Mouse (Mus musculus) liver, embryonic 14.5 days (tissue): ENCODE measurements around the gene Ces3a. TPM values are rescaled to one million over a fixed set of nuclear protein-coding genes. Genes with fewer than 3 reads are reported as not detected.

ENCODE experiments used
- ATAC-seq: fragments of 200-750 bp; cut with Nextera tagmentation; 2 replicates; pipeline ENCODE4 v1.8.0; 2017; ENCODE audit warnings: moderate number of reproducible peaks, mild to moderate bottlenecking, moderate library complexity; ENCODE audit not compliant: insufficient read depth
- DNase-seq, 3 experiments: peaks; one replicate each; pipeline ENCODE4 v3.0.0-alpha.2; 2012 to 2013; ENCODE audit warnings: low read depth in 3 of 3, low spot score in 3 of 3
- H3K27ac ChIP-seq: fragments of 300-500 bp; sonication (generic); 2 replicates; pipeline ENCODE4 v1.5.1; 2014; ENCODE audit warnings: moderate library complexity, mild to moderate bottlenecking, control low read depth, inconsistent platforms
- H3K27me3 ChIP-seq: fragments of 300-500 bp; sonication (generic); 2 replicates; pipeline ENCODE4 v1.6.1; 2014; ENCODE audit warnings: mild to moderate bottlenecking, low read length, moderate library complexity; ENCODE audit not compliant: control insufficient read depth, insufficient read depth
- H3K36me3 ChIP-seq: fragments of 300-500 bp; sonication (generic); replicated peaks from 2 replicates; pipeline ENCODE4 v1.6.1; 2014; ENCODE audit warnings: low read depth; ENCODE audit not compliant: control insufficient read depth, insufficient read depth
- H3K4me1 ChIP-seq, 2 experiments: fragments of 200-500 bp in 1 of 2; fragments of 300-500 bp in 1 of 2; sonication (generic) in 1 of 2; replicated peaks; 2 replicates each; pipeline ENCODE4 v1.6.1; 2012 to 2014; ENCODE audit warnings: antibody characterized with exemption in 1 of 2, inconsistent platforms in 1 of 2, low read length in 1 of 2; ENCODE audit not compliant: control insufficient read depth in 2 of 2, insufficient read depth in 2 of 2
- H3K4me2 ChIP-seq: fragments of 300-500 bp; sonication (generic); 2 replicates; pipeline ENCODE4 v1.6.1; 2014; ENCODE audit warnings: low read depth, mild to moderate bottlenecking, control low read depth, moderate library complexity
- H3K4me3 ChIP-seq, 2 experiments: fragments of 200-500 bp in 1 of 2; fragments of 300-500 bp in 1 of 2; sonication (generic) in 1 of 2; 2 replicates each; pipeline ENCODE4 v1.5.1; 2012 to 2014; ENCODE audit warnings: low read depth in 2 of 2, low read length in 2 of 2, mild to moderate bottlenecking in 2 of 2, control low read depth in 1 of 2, inconsistent platforms in 1 of 2, moderate library complexity in 1 of 2; ENCODE audit not compliant: insufficient read depth in 1 of 2
- H3K9ac ChIP-seq: fragments of 300-500 bp; sonication (generic); replicated peaks from 2 replicates; pipeline ENCODE4 v1.6.1; 2014; ENCODE audit warnings: mild to moderate bottlenecking, control low read depth, moderate library complexity
- H3K9me3 ChIP-seq: fragments of 300-500 bp; sonication (generic); 2 replicates; pipeline ENCODE4 v1.6.1; 2016; ENCODE audit warnings: low read length, mixed read lengths; ENCODE audit not compliant: control insufficient read depth
- CTCF ChIP-seq: IDR thresholded peaks from 2 replicates; pipeline ENCODE4 v1.5.1; 2016; ENCODE audit warnings: antibody characterized with exemption, low read depth, control low read depth
- EP300 ChIP-seq: IDR thresholded peaks from 2 replicates; pipeline ENCODE4 v1.6.1; 2016; ENCODE audit warnings: antibody characterized with exemption, low read depth
- WGBS: fragments of 180-500 bp; shearing (Covaris S2); extraction: QIAGEN DNeasy Blood & Tissue Kit; methylation state at CpG from one replicate; pipeline ENCODE4 v1.1.7; 2014; ENCODE audit not compliant: insufficient replicate concordance; 5-methylcytosine and 5-hydroxymethylcytosine counted together
- polyA plus RNA-seq, 2 experiments: library from polyadenylated mRNA; depleted of rRNA in 1 of 2; stranded (reverse) in 1 of 2; unstranded in 1 of 2; fragments of >200 nt; fragmentation: Nextera tagmentation in 1 of 2; extraction: Ambion mirVana in 1 of 2; gene quantifications; 2 replicates each; pipeline versions ENCODE4 v1.2.1 to v1.2.3; 2012 to 2014

The Ces3a gene
- polyA plus RNA-seq, 2 experiments, result 0.22 to 0.23 TPM

GRCm38 (mm10) chr8:105104220-105104619 is 55.8 kb downstream of the Ces3a start:
- Histone ChIP-seq H3K4me3 (no peak overlapping the region), H3K4me1 (no peaks in the 10 kb centered on the region), H3K27me3 (no peaks in the 10 kb centered on the region), H3K36me3 (no peaks in the 10 kb centered on the region), H3K9me3 (no peaks in the 10 kb centered on the region), H3K9ac (no peak overlapping the region), H3K4me2 (no peak overlapping the region), H3K27ac (no peak overlapping the region)
- ATAC-seq (no peak), DNase-seq (no peak)
- TF ChIP-seq CTCF, result no peak
- TF ChIP-seq EP300, result no peak
- WGBS, result 60% methylated on average over 3 of the region's 3 CpGs

Other genes starting within 250 kb of the Ces3a start
- 0.10 and 0.16 TPM in 2 replicates for gene Ces2b, start 217.0 kb upstream of the Ces3a start, polyA plus RNA-seq (2012; rRNA removed)
- 0.23 and 0.27 TPM in 2 replicates for gene Ces2b, start 217.0 kb upstream of the Ces3a start, polyA plus RNA-seq (2014; fragmentation: Nextera tagmentation; extraction: Ambion mirVana)
- gene Ces2c, start 201.5 kb upstream of the Ces3a start, polyA plus RNA-seq (2012; rRNA removed), result 0.11 and 0.18 TPM in 2 replicates
- gene Ces2c, start 201.5 kb upstream of the Ces3a start, polyA plus RNA-seq (2014; fragmentation: Nextera tagmentation; extraction: Ambion mirVana), result 0.06 TPM in 1 of 2 replicates, not detected in the other
- 1.5 and 2.1 TPM in 2 replicates for gene Ces2e, start 122.3 kb upstream of the Ces3a start, polyA plus RNA-seq (2012; rRNA removed)
- 1.6 and 2.2 TPM in 2 replicates for gene Ces2e, start 122.3 kb upstream of the Ces3a start, polyA plus RNA-seq (2014; fragmentation: Nextera tagmentation; extraction: Ambion mirVana)
- gene Ces2f, start 101.2 kb upstream of the Ces3a start, polyA plus RNA-seq (2012; rRNA removed), result not detected in 2 replicates
- not detected in 2 replicates for gene Ces2f, start 101.2 kb upstream of the Ces3a start, polyA plus RNA-seq (2014; fragmentation: Nextera tagmentation; extraction: Ambion mirVana)
- gene Ces2g, start 86.9 kb upstream of the Ces3a start, polyA plus RNA-seq (2012; rRNA removed), result 21.3 and 21.5 TPM in 2 replicates
- 19.7 and 21.1 TPM in 2 replicates for gene Ces2g, start 86.9 kb upstream of the Ces3a start, polyA plus RNA-seq (2014; fragmentation: Nextera tagmentation; extraction: Ambion mirVana)
- gene Ces2h, start 47.7 kb upstream of the Ces3a start, polyA plus RNA-seq (2012; rRNA removed), result not detected in 2 replicates
- not detected in 2 replicates for gene Ces2h, start 47.7 kb upstream of the Ces3a start, polyA plus RNA-seq (2014; fragmentation: Nextera tagmentation; extraction: Ambion mirVana)
- not detected in 2 replicates for gene Ces3b, start 35.2 kb downstream of the Ces3a start, polyA plus RNA-seq (2012; rRNA removed)
- gene Ces3b, start 35.2 kb downstream of the Ces3a start, polyA plus RNA-seq (2014; fragmentation: Nextera tagmentation; extraction: Ambion mirVana), result not detected in 2 replicates
- gene Ces4a, start 83.2 kb downstream of the Ces3a start, polyA plus RNA-seq (2012; rRNA removed), result not detected in 2 replicates
- not detected in 2 replicates for gene Ces4a, start 83.2 kb downstream of the Ces3a start, polyA plus RNA-seq (2014; fragmentation: Nextera tagmentation; extraction: Ambion mirVana)
- 3.6 and 5.8 TPM in 2 replicates for gene Cbfb, start 122.1 kb downstream of the Ces3a start, polyA plus RNA-seq (2012; rRNA removed)
- gene Cbfb, start 122.1 kb downstream of the Ces3a start, polyA plus RNA-seq (2014; fragmentation: Nextera tagmentation; extraction: Ambion mirVana), result 7.5 and 7.8 TPM in 2 replicates
- 10.7 and 11.9 TPM in 2 replicates for gene D230025D16Rik, start 176.5 kb downstream of the Ces3a start, polyA plus RNA-seq (2012; rRNA removed)
- 14.7 and 16.7 TPM in 2 replicates for gene D230025D16Rik, start 176.5 kb downstream of the Ces3a start, polyA plus RNA-seq (2014; fragmentation: Nextera tagmentation; extraction: Ambion mirVana)
- gene B3gnt9, start 206.6 kb downstream of the Ces3a start, polyA plus RNA-seq (2012; rRNA removed), result 1.6 and 1.7 TPM in 2 replicates
- gene B3gnt9, start 206.6 kb downstream of the Ces3a start, polyA plus RNA-seq (2014; fragmentation: Nextera tagmentation; extraction: Ambion mirVana), result 2.3 and 3.1 TPM in 2 replicates
- gene Tradd, start 216.0 kb downstream of the Ces3a start, polyA plus RNA-seq (2012; rRNA removed), result 5.5 and 6.0 TPM in 2 replicates
- gene Tradd, start 216.0 kb downstream of the Ces3a start, polyA plus RNA-seq (2014; fragmentation: Nextera tagmentation; extraction: Ambion mirVana), result 11.5 and 15.8 TPM in 2 replicates
- gene Fbxl8, start 216.0 kb downstream of the Ces3a start, polyA plus RNA-seq (2012; rRNA removed), result 1.0 and 1.3 TPM in 2 replicates
- 0.75 and 0.83 TPM in 2 replicates for gene Fbxl8, start 216.0 kb downstream of the Ces3a start, polyA plus RNA-seq (2014; fragmentation: Nextera tagmentation; extraction: Ambion mirVana)
- 0.03 TPM in 1 of 2 replicates, not detected in the other for gene Hsf4, start 221.2 kb downstream of the Ces3a start, polyA plus RNA-seq (2012; rRNA removed)
- 0.08 TPM in 1 of 2 replicates, not detected in the other for gene Hsf4, start 221.2 kb downstream of the Ces3a start, polyA plus RNA-seq (2014; fragmentation: Nextera tagmentation; extraction: Ambion mirVana)
- 0.02 and 0.03 TPM in 2 replicates for gene Nol3, start 227.5 kb downstream of the Ces3a start, polyA plus RNA-seq (2012; rRNA removed)
- gene Nol3, start 227.5 kb downstream of the Ces3a start, polyA plus RNA-seq (2014; fragmentation: Nextera tagmentation; extraction: Ambion mirVana), result not detected in 2 replicates
- gene 4931428F04Rik, start 241.3 kb downstream of the Ces3a start, polyA plus RNA-seq (2012; rRNA removed), result 1.3 and 1.6 TPM in 2 replicates
- 0.48 and 0.62 TPM in 2 replicates for gene 4931428F04Rik, start 241.3 kb downstream of the Ces3a start, polyA plus RNA-seq (2014; fragmentation: Nextera tagmentation; extraction: Ambion mirVana)
- 6.2 and 6.5 TPM in 2 replicates for gene Exoc3l, start 247.5 kb downstream of the Ces3a start, polyA plus RNA-seq (2012; rRNA removed)
- gene Exoc3l, start 247.5 kb downstream of the Ces3a start, polyA plus RNA-seq (2014; fragmentation: Nextera tagmentation; extraction: Ambion mirVana), result 4.5 and 4.7 TPM in 2 replicates
- gene E2f4, start 249.1 kb downstream of the Ces3a start, polyA plus RNA-seq (2012; rRNA removed), result 275 and 297 TPM in 2 replicates
- 206 and 227 TPM in 2 replicates for gene E2f4, start 249.1 kb downstream of the Ces3a start, polyA plus RNA-seq (2014; fragmentation: Nextera tagmentation; extraction: Ambion mirVana)